Mouse (Mus musculus) liver, embryonic 14.5 days (tissue): ENCODE data around the gene Fcrl5.

Experiments used
- CTCF ChIP-seq: IDR thresholded peaks from 2 replicates; pipeline ENCODE4 v1.5.1; 2016; ENCODE audit warnings: antibody characterized with exemption, low read depth, control low read depth
- EP300 ChIP-seq: IDR thresholded peaks from 2 replicates; pipeline ENCODE4 v1.6.1; 2016; ENCODE audit warnings: antibody characterized with exemption, low read depth

DNA sequence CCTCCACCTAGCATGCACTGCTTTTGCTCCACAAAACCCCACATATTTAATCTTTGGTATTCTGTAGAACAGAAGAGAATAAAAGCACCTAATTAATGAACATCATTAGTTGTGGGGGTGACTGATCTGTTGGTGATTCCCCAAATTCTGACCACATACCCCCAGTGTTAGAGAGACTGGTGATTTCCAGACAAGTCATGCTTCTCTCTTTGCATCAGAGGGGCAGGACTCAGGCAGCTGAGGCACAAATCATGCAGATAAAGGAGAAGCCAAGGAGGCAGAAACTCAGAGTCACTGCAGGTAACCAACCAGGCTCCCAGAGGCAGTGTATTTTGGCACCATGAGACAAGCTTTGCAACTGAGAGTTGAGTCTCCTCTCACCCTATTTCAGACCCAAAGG, 82.9 kb downstream of the Fcrl5 start:
- TF ChIP-seq CTCF (no peak), EP300 (no peak)
